Mouse (Mus musculus): ENCODE results near the gene Ddx6. TPM values are rescaled to one million over a fixed set of nuclear protein-coding genes. Genes with fewer than 3 reads are reported as not detected.
"Not testable (repeated sequence)": the region's sequence is repeated elsewhere in the genome, so short reads cannot be mapped to it uniquely, and the experiment has no call there.

Gene Ddx6
- total RNA-seq, 1 experiment from 2014 or later = 301 TPM

GRCm38 (mm10) chr9:44590969-44591368, 13.7 kb upstream of the Ddx6 start:
- no peak for ATAC-seq (ENCODE audit: extremely low read depth, insufficient number of reproducible peaks, low FRiP score, poor library complexity, severe bottlenecking)

GRCm38 (mm10) chr9:44591595-44592188, 13.0 kb upstream of the Ddx6 start:
- no peak for ATAC-seq (ENCODE audit: extremely low read depth, insufficient number of reproducible peaks, low FRiP score, poor library complexity, severe bottlenecking)

GRCm38 (mm10) chr9:44593221-44593620, 11.5 kb upstream of the Ddx6 start:
- ATAC-seq (ENCODE audit: extremely low read depth, insufficient number of reproducible peaks, low FRiP score, poor library complexity, severe bottlenecking) = no peak

GRCm38 (mm10) chr9:44593886-44594285, 10.8 kb upstream of the Ddx6 start:
- ATAC-seq (ENCODE audit: extremely low read depth, insufficient number of reproducible peaks, low FRiP score, poor library complexity, severe bottlenecking) = no peak

GRCm38 (mm10) chr9:44594901-44595536, 9.7 kb upstream of the Ddx6 start:
- no peak for ATAC-seq (ENCODE audit: extremely low read depth, insufficient number of reproducible peaks, low FRiP score, poor library complexity, severe bottlenecking)

GRCm38 (mm10) chr9:44595537-44595930, 9.2 kb upstream of the Ddx6 start:
- ATAC-seq (ENCODE audit: extremely low read depth, insufficient number of reproducible peaks, low FRiP score, poor library complexity, severe bottlenecking) = no peak

- no peak for ATAC-seq (ENCODE audit: extremely low read depth, insufficient number of reproducible peaks, low FRiP score, poor library complexity, severe bottlenecking)
Observed at GRCm38 (mm10) chr9:44597742-44598141, 7.0 kb upstream of the Ddx6 start.

- no peak for ATAC-seq (ENCODE audit: extremely low read depth, insufficient number of reproducible peaks, low FRiP score, poor library complexity, severe bottlenecking)
Observed at GRCm38 (mm10) chr9:44598899-44599495, 5.7 kb upstream of the Ddx6 start.

GRCm38 (mm10) chr9:44599616-44600015, 5.1 kb upstream of the Ddx6 start:
- ATAC-seq (ENCODE audit: extremely low read depth, insufficient number of reproducible peaks, low FRiP score, poor library complexity, severe bottlenecking) = no peak

- no peak for ATAC-seq (ENCODE audit: extremely low read depth, insufficient number of reproducible peaks, low FRiP score, poor library complexity, severe bottlenecking)
Observed at GRCm38 (mm10) chr9:44600801-44601200, 3.9 kb upstream of the Ddx6 start.

- ATAC-seq (ENCODE audit: extremely low read depth, insufficient number of reproducible peaks, low FRiP score, poor library complexity, severe bottlenecking) = no peak
Observed at GRCm38 (mm10) chr9:44602766-44603165, 1.9 kb upstream of the Ddx6 start.

- peak; percentile 62 for ATAC-seq (ENCODE audit: extremely low read depth, insufficient number of reproducible peaks, low FRiP score, poor library complexity, severe bottlenecking)
Observed at GRCm38 (mm10) chr9:44603454-44604289, 1.0 kb upstream of the Ddx6 start.

GRCm38 (mm10) chr9:44604290-44604778, 358 bp upstream of the Ddx6 start:
- peak; percentile 68 for ATAC-seq (ENCODE audit: extremely low read depth, insufficient number of reproducible peaks, low FRiP score, poor library complexity, severe bottlenecking)

- no peak; the same call in 1 of the 2 replicates for ATAC-seq (ENCODE audit: extremely low read depth, insufficient number of reproducible peaks, low FRiP score, poor library complexity, severe bottlenecking)
Observed at GRCm38 (mm10) chr9:44605616-44606165, 999 bp downstream of the Ddx6 start.

GRCm38 (mm10) chr9:44606646-44607045, 2.0 kb downstream of the Ddx6 start:
- no peak for ATAC-seq (ENCODE audit: extremely low read depth, insufficient number of reproducible peaks, low FRiP score, poor library complexity, severe bottlenecking)

- ATAC-seq (ENCODE audit: extremely low read depth, insufficient number of reproducible peaks, low FRiP score, poor library complexity, severe bottlenecking) = no peak
Observed at GRCm38 (mm10) chr9:44607306-44607705, 2.6 kb downstream of the Ddx6 start.

- ATAC-seq (ENCODE audit: extremely low read depth, insufficient number of reproducible peaks, low FRiP score, poor library complexity, severe bottlenecking) = no peak
Observed at GRCm38 (mm10) chr9:44610371-44610770, 5.7 kb downstream of the Ddx6 start.

- ATAC-seq (ENCODE audit: extremely low read depth, insufficient number of reproducible peaks, low FRiP score, poor library complexity, severe bottlenecking) = not testable (repeated sequence)
Observed at GRCm38 (mm10) chr9:44613081-44613480, 8.4 kb downstream of the Ddx6 start.

- no peak for ATAC-seq (ENCODE audit: extremely low read depth, insufficient number of reproducible peaks, low FRiP score, poor library complexity, severe bottlenecking)
Observed at GRCm38 (mm10) chr9:44621114-44621513, 16.4 kb downstream of the Ddx6 start.
